Mouse (Mus musculus) heart, embryonic 15.5 days (tissue): ENCODE measurements around the gene St3gal2. TPM values are rescaled to one million over a fixed set of nuclear protein-coding genes. Genes with fewer than 3 reads are reported as not detected.
"Not testable (repeated sequence)": the region's sequence is repeated elsewhere in the genome, so short reads cannot be mapped to it uniquely, and the experiment has no call there.

Experiments
- ATAC-seq: fragments of 200-750 bp; cut with Nextera tagmentation; replicated peaks from 2 replicates; pipeline ENCODE4 v1.8.0; 2017; ENCODE audit warnings: low read depth, moderate TSS enrichment; ENCODE audit not compliant: insufficient number of reproducible peaks, insufficient read depth, low FRiP score
- H3K27ac ChIP-seq: fragments of 300-500 bp; sonication (generic); 2 replicates; pipeline ENCODE4 v1.5.1; 2015; ENCODE audit warnings: mild to moderate bottlenecking, inconsistent platforms
- H3K27me3 ChIP-seq: fragments of 300-500 bp; sonication (generic); 2 replicates; pipeline ENCODE4 v1.6.1; 2015; ENCODE audit warnings: inconsistent platforms
- H3K36me3 ChIP-seq: fragments of 300-500 bp; sonication (generic); 2 replicates; pipeline ENCODE4 v1.6.1; 2015; ENCODE audit warnings: mild to moderate bottlenecking, inconsistent platforms
- H3K4me1 ChIP-seq: fragments of 300-500 bp; sonication (generic); replicated peaks from 2 replicates; pipeline ENCODE4 v1.6.1; 2015; ENCODE audit warnings: inconsistent platforms
- H3K4me2 ChIP-seq: fragments of 300-500 bp; sonication (generic); 2 replicates; pipeline ENCODE4 v1.6.1; 2015; ENCODE audit warnings: inconsistent platforms, mild to moderate bottlenecking, moderate library complexity
- H3K4me3 ChIP-seq: fragments of 300-500 bp; sonication (generic); 2 replicates; pipeline ENCODE4 v1.5.1; 2015; ENCODE audit warnings: mild to moderate bottlenecking, inconsistent platforms
- H3K9ac ChIP-seq: fragments of 300-500 bp; sonication (generic); 2 replicates; pipeline ENCODE4 v1.6.1; 2015; ENCODE audit warnings: mild to moderate bottlenecking, inconsistent platforms
- H3K9me3 ChIP-seq: fragments of 300-500 bp; sonication (generic); replicated peaks from 2 replicates; pipeline ENCODE4 v1.6.1; 2016; ENCODE audit warnings: inconsistent platforms
- WGBS: fragments of 180-500 bp; shearing (Covaris S2); methylation state at CpG from one replicate; pipeline ENCODE4 v1.1.7; 2015; ENCODE audit warnings: mixed read lengths; 5-methylcytosine and 5-hydroxymethylcytosine counted together
- polyA plus RNA-seq: library from polyadenylated mRNA; unstranded; fragments of >200 nt; fragmentation: Nextera tagmentation; extraction: Ambion mirVana; gene quantifications from 2 replicates; pipeline ENCODE4 v1.2.1, GENCODE M21; 2015

The St3gal2 gene
- polyA plus RNA-seq, 1 experiment from 2014 or later, result 15.2 TPM

- Histone ChIP-seq H3K36me3 (peaks cover 4% of the 10 kb centered on the region; the same call in 1 of the 2 replicates), H3K27ac (no peak overlapping the region), H3K9ac (no peak overlapping the region), H3K27me3 (no peaks in the 10 kb centered on the region), H3K9me3 (no peaks in the 10 kb centered on the region), H3K4me2 (no peak overlapping the region), H3K4me1 (0 out of 2 replicates have a peak, but pooled peaks cover 2% of the 10 kb centered on the region), H3K4me3 (no peak overlapping the region)
- WGBS, result 93% methylated on average over 2 of the region's 2 CpGs
- no peak for ATAC-seq
Observed at GRCm38 (mm10) chr8:110892913-110893312, 26.8 kb upstream of the St3gal2 start.

GRCm38 (mm10) chr8:110894851-110895250, 24.9 kb upstream of the St3gal2 start:
- Histone ChIP-seq H3K9me3 (no peaks in the 10 kb centered on the region), H3K27ac (no peak overlapping the region), H3K9ac (no peak overlapping the region), H3K4me3 (no peak overlapping the region), H3K4me1 (0 out of 2 replicates have a peak, but pooled peaks cover 2% of the 10 kb centered on the region), H3K4me2 (no peak overlapping the region), H3K36me3 (peaks cover 9% of the 10 kb centered on the region; the same call in 1 of the 2 replicates), H3K27me3 (no peaks in the 10 kb centered on the region)
- ATAC-seq, result no peak
- WGBS, result 81% methylated on average over 10 of the region's 10 CpGs

- Histone ChIP-seq H3K27ac (no peak overlapping the region), H3K4me1 (0 out of 2 replicates have a peak, but pooled peaks cover under 1% of the 10 kb centered on the region), H3K4me3 (no peak overlapping the region), H3K36me3 (peaks cover 9% of the 10 kb centered on the region; the same call in 1 of the 2 replicates), H3K9ac (no peak overlapping the region), H3K27me3 (no peaks in the 10 kb centered on the region), H3K4me2 (no peak overlapping the region), H3K9me3 (no peaks in the 10 kb centered on the region)
- ATAC-seq, result no peak
- WGBS, result 60% methylated on average over 9 of the region's 9 CpGs
Observed at GRCm38 (mm10) chr8:110895254-110895653, 24.5 kb upstream of the St3gal2 start.

DNA sequence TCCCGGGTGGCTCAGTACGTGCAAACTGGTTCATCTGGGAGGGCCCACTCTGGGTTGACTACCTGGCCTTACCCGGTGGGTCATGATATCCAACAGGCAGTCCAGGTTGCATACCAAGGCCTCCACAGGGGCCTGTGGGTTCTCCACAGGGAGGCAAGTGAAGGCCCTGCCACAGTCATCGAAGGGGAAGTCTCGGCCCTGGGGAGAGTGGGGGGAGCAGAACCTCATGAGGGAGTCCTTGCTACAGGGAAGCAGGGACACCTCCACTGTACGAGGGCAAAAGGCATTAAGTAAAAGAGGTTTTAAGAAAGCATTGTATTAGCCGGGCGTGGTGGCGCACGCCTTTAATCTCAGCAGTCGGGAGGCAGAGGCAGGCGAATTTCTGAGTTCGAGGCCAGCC, 23.9 kb upstream of the St3gal2 start:
- Histone ChIP-seq H3K4me2 (no peak overlapping the region), H3K9me3 (no peaks in the 10 kb centered on the region), H3K27me3 (no peaks in the 10 kb centered on the region), H3K9ac (no peak overlapping the region), H3K27ac (no peak overlapping the region), H3K36me3 (peaks cover 9% of the 10 kb centered on the region; the same call in 1 of the 2 replicates), H3K4me3 (no peak overlapping the region), H3K4me1 (no peaks in the 10 kb centered on the region)
- 94% methylated on average over 13 of the region's 13 CpGs for WGBS
- no peak for ATAC-seq

GRCm38 (mm10) chr8:110897495-110897894, 22.2 kb upstream of the St3gal2 start:
- Histone ChIP-seq H3K4me2 (no peak overlapping the region), H3K27me3 (no peaks in the 10 kb centered on the region), H3K4me1 (peaks cover 2% of the 10 kb centered on the region; the same call in 1 of the 2 replicates), H3K9ac (no peak overlapping the region), H3K27ac (no peak overlapping the region), H3K4me3 (no peak overlapping the region), H3K9me3 (no peaks in the 10 kb centered on the region), H3K36me3 (peaks cover 9% of the 10 kb centered on the region; the same call in 1 of the 2 replicates)
- no peak for ATAC-seq
- 92% methylated on average over 6 of the region's 6 CpGs for WGBS

GRCm38 (mm10) chr8:110901056-110901455, 18.7 kb upstream of the St3gal2 start:
- no peak overlapping the region for H3K4me2 ChIP-seq
- ATAC-seq, result no peak
- H3K27me3 ChIP-seq, result no peaks in the 10 kb centered on the region
- no peak overlapping the region for H3K27ac ChIP-seq
- WGBS, result 64% methylated on average over 3 of the region's 3 CpGs
- no peaks in the 10 kb centered on the region for H3K9me3 ChIP-seq
- H3K36me3 ChIP-seq, result peaks cover 9% of the 10 kb centered on the region; the same call in 1 of the 2 replicates
- no peak overlapping the region for H3K4me3 ChIP-seq
- H3K4me1 ChIP-seq, result peaks cover 2% of the 10 kb centered on the region; the same call in 1 of the 2 replicates
- H3K9ac ChIP-seq, result no peak overlapping the region

- Histone ChIP-seq H3K27ac (no peak within 1 kb of the TSS), H3K36me3 (peaks cover 9% of the 10 kb centered on the region; the same call in 1 of the 2 replicates), H3K9ac (peak within 1 kb of the TSS; percentile 77), H3K4me1 (peaks cover 2% of the 10 kb centered on the region; the same call in 1 of the 2 replicates), H3K27me3 (no peaks in the 10 kb centered on the region), H3K4me3 (peak within 1 kb of the TSS; percentile 86), H3K4me2 (peak within 1 kb of the TSS; percentile 67), H3K9me3 (no peaks in the 10 kb centered on the region)
- ATAC-seq, result peak; percentile 89
- WGBS, result 3% methylated on average over 30 of the region's 30 CpGs
Observed at GRCm38 (mm10) chr8:110901839-110902578, 17.7 kb upstream of the St3gal2 start, which contains the start of gene Fuk. Gene Fuk, minus strand, starts transcription at chr8:110902488.

- Histone ChIP-seq H3K4me1 (peaks cover 2% of the 10 kb centered on the region; the same call in 1 of the 2 replicates), H3K9me3 (no peaks in the 10 kb centered on the region), H3K27me3 (no peaks in the 10 kb centered on the region), H3K9ac (peak overlapping the region; percentile 77), H3K4me3 (peak overlapping the region; percentile 86), H3K36me3 (peaks cover 8% of the 10 kb centered on the region; the same call in 1 of the 2 replicates), H3K27ac (no peak overlapping the region), H3K4me2 (peak overlapping the region; percentile 67)
- no peak for ATAC-seq
- 69% methylated on average over 2 of the region's 2 CpGs for WGBS
Observed at GRCm38 (mm10) chr8:110902579-110902965, 17.1 kb upstream of the St3gal2 start.

DNA sequence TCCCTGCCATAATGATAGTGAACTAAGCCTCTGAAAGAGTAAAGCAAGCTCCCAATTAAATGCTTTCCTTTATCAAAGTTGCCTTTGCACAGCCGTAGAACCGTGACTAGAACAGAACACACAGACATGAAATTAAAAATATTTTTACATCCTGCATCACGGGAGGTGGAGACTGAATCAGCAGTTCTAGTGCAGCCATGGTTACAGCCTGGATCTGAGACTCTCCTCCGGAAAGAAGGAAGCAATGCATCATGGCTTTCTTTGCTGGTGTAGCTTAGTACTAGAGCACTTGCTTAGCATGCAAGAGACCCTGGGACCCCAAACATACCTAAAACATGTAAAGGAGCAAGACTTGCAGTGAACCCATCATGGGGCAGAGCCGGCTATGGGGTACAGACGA, 14.3 kb upstream of the St3gal2 start:
- Histone ChIP-seq H3K4me2 (no peak overlapping the region), H3K4me3 (no peak overlapping the region), H3K27ac (no peak overlapping the region), H3K9ac (no peak overlapping the region), H3K36me3 (no peaks in the 10 kb centered on the region), H3K27me3 (no peaks in the 10 kb centered on the region), H3K4me1 (peaks cover 2% of the 10 kb centered on the region; the same call in 1 of the 2 replicates), H3K9me3 (no peaks in the 10 kb centered on the region)
- ATAC-seq, result no peak
- WGBS, result 79% methylated on average over 6 of the region's 6 CpGs

DNA sequence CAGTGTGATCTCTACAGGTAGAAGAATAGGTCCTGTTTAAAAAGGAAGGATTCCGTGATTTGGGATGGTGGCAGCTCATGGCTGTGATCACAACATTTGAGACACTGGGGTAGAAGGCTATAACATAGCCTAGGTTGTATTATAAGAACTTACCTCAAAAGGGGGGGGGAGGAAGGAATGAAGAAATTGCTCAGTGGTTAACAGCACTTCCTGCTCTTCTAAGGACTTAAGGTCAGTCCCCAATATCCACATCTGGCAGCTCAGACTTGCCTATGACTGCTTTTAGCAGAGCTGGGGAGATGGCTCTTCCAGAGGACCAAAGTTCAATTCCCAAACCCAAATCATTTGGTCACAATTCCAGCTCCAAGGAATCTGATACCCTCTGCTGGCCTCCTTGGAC, 13.0 kb upstream of the St3gal2 start:
- WGBS, result 93% methylated on average over 1 of the region's 1 CpGs
- no peaks in the 10 kb centered on the region for H3K9me3 ChIP-seq

DNA sequence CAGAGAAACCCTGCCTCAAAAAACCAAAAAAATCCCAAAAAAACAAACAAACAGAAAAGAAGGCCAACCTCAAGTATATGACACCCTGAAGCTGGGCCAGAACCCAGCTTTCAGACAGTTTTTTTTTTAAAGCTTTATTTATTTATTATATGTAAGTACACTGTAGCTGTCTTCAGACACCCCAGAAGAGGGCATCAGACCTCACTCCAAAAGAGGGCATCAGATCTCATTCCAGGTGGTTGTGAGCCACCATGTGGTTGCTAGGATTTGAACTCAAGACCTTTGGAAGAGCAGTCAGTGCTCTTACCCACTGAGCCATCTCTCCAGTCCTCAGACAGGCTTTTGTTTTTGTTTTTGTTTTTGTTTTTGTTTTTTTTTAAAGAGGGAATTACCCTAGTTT, 9.9 kb upstream of the St3gal2 start:
- H3K9me3 ChIP-seq, H3K36me3 ChIP-seq, H3K27ac ChIP-seq, H3K4me1 ChIP-seq, H3K9ac ChIP-seq, H3K27me3 ChIP-seq, H3K4me3 ChIP-seq, ATAC-seq, H3K4me2 ChIP-seq: not testable (repeated sequence)

More for the DNA sequence above, 13.0 kb upstream of the St3gal2 start:
- Histone ChIP-seq H3K36me3 (no peaks in the 10 kb centered on the region), H3K4me1 (peaks cover under 1% of the 10 kb centered on the region; the same call in 1 of the 2 replicates), H3K27ac (no peak overlapping the region), H3K27me3 (no peaks in the 10 kb centered on the region), H3K9ac (no peak overlapping the region), H3K4me2 (no peak overlapping the region), H3K4me3 (no peak overlapping the region)
- no peak for ATAC-seq
